Mouse (Mus musculus) B cell, adult 67 days (primary cell): Measurements from ENCODE around the gene Birc5. TPM values are rescaled to one million over a fixed set of nuclear protein-coding genes. Genes with fewer than 3 reads are reported as not detected.

Source experiments
- total RNA-seq, 2 experiments: library from RNA; stranded (reverse); gene quantifications; 4 replicates each; pipeline ENCODE4 v1.2.4; 2023

Birc5 gene
- 1 to 10 TPM; 2.3 to 5.2 TPM for total RNA-seq

DNA sequence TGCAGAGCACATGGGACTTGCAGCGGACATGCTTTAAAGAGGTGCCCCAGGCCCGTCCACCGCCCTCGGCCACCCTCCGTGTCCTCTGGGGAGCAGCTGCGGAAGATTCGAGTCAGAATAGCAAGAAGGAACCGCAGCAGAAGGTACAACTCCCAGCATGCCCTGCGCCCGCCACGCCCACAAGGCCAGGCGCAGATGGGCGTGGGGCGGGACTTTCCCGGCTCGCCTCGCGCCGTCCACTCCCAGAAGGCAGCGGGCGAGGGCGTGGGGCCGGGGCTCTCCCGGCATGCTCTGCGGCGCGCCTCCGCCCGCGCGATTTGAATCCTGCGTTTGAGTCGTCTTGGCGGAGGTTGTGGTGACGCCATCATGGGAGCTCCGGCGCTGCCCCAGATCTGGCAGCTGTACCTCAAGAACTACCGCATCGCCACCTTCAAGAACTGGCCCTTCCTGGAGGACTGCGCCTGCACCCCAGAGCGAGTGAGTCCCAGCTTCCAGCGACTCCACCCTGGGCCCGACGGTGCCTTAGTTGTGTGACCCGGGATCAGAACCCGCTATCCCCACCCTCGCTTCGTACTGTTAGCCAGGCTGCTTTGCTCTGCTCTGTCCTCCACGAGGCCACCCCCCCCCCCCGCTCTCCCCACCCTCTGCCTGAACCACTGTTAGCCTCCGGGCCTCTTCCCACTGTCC, at the start of gene Birc5:
TSS of gene Birc5 (plus strand) at position 267 of the 687 bp plus-strand sequence.

DNA sequence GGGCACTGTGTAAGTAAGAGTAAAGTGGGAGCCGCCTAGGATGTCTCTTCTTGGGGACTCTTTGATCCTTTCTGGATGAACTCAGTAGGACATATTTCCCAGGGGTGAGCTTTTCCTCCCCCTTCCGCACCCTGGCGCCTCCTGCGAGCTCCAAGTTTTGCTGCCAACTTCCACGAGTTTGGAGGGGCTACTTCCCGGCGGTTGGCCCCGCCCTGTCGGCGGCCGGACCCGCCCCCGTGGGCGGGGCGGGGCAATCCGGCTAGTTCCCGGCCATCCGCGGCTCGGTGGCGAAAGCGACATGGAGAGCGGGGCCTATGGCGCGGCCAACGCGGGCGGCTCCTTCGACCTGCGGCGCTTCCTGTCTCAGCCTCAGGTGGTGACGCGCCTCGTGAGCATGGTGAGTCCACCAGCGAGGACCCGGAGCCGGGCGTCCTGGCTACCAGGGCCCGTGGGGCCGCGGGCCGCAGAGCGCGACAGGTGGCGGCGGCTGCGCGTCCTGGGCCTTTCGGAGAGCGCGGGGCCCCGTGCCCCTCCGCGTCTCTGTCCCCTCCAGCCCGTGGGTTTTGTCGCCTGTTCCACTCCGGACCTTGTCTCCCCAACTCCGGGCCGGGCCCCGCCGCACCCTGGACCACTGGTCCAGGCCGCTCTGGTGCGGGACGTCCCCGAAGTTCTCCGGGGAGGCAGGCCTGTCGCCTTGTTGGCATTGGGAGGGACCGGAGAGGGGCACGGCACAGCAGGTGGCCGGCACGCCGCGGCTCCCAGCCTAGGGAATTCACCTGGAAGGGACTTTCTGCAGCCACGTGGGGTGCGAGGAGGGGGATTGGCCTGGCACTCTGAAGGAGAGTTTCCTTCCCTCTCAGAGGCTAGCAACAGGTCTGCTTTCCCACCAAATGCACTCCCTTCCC, 39.4 kb upstream of the Birc5 start, which contains the start of the genes Gm20708 and Syngr2:
TSS of gene Gm20708 (plus strand) at position 262 of the 905 bp plus-strand sequence.
TSS of gene Syngr2 (plus strand) at position 262 of the 905 bp plus-strand sequence.

DNA sequence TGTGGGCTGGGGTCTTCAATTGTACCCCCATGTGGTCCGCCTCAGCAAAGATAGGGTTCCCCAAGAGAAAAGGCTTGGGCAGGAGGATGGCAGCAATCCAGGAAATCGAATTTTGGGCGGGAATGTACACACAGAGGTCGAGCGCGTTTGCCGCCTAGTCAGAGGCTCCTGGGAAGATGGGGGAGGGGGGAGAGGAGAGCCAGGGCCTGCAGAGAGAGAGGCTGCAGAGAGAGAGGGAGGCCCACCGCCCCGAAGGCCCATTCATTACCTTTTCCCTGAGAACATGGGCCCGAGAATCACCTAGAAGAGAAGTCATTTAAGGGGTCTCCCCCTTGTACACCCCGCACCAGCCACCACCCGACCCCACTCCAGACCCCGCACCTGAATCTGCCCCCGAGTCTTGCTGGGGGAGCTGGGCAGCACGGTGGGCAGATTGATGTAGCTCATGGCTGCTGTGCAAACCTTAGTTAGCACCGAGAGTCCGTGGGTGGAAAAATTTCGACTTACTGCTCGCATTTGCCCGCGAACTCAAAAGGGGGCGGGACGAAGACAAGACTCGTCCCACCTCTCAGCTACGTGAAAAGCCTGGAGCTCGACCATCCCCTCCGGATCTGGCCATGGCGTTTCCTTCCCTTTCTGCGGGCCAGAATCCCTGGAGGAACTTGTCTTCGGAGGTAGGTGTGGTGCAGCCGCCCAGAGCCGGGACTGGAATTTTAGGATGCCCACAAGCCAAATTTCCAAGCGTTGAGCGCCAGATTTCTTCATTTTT, 23.5 kb upstream of the Birc5 start, which contains the start of the genes Afmid and Tk1:
TSS of gene Afmid (plus strand) at position 592 of the 769 bp plus-strand sequence.
TSS of gene Tk1 (minus strand) at position 760 of the 769 bp plus-strand sequence.

GRCm38 (mm10) chr11:117860601-117861000, 11.6 kb downstream of the Birc5 start, which contains the start of gene Tmem235:
Gene Tmem235 (plus strand): TSS chr11:117860752.

DNA sequence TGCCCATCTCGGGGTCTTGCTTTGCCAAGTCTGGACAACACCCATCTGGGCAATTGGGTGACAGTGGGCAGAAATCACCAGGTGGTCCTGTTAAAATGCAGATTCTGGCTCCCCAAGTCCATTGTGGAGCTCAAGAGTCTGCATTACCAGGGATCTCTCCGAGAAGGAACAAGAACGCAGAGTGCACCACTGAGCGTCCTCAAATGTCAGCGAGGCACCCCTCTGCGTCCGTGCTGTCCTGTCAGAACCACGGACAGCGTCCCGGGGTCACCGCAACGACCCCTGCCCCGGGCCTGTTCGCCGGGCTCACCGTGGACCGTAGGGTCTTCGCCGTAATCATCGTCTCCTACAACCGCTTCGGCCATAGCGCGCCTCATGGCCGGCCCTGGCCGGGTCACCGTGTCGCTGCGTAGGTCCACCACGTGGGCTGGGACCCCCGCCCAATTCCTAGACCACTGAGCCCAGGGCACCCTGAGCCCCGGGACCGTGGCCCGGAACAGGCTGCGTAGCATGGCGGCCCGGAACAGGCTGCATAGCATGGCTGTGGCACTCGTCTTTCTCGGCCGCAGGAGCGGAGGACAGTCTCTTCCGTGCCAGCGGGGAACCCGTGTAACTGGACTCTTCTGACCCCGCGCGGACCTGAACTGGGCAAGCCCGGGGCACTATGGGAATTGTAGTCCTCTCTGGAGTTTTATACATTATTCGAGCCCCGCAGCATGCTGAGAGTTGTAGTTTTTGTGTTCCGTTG, 24.0 kb downstream of the Birc5 start, which contains the start of gene Tha1:
TSS of gene Tha1 (minus strand) at position 621 of the 748 bp plus-strand sequence.

Other genes starting within 250 kb of the Birc5 start
- 10 to 100 TPM; 82.9 to 88.3 TPM for gene Tnrc6c, start 195.0 kb upstream of the Birc5 start, total RNA-seq
- 10 to 100 TPM; 71.7 to 72.1 TPM for gene Tmc8, start 67.2 kb upstream of the Birc5 start, total RNA-seq
- 100 to 1,000 TPM; 153 to 154 TPM for gene Tmc6, start 67.1 kb upstream of the Birc5 start, total RNA-seq
- 1 to 10 TPM; 3.2 to 4.5 TPM for gene 6030468B19Rik, start 51.6 kb upstream of the Birc5 start, total RNA-seq
- gene Gm20708, start 39.6 kb upstream of the Birc5 start, total RNA-seq: 10 to 100 TPM in 1 of 2 experiments, 1 to 10 TPM in 1; 9.6 to 14.9 TPM
- 100 to 1,000 TPM; 154 to 163 TPM for gene Syngr2, start 39.6 kb upstream of the Birc5 start, total RNA-seq
- gene Afmid, start 23.3 kb upstream of the Birc5 start, total RNA-seq: 10 to 100 TPM; 30.8 to 31.9 TPM
- 10 to 100 TPM; 37.2 to 67.4 TPM for gene Tk1, start 23.2 kb upstream of the Birc5 start, total RNA-seq
- not detected for gene Tmem235, start 11.5 kb downstream of the Birc5 start, total RNA-seq
- gene Tha1, start 24.2 kb downstream of the Birc5 start, total RNA-seq: 1 to 10 TPM; 2.6 to 2.7 TPM
- 10 to 100 TPM; 22.8 to 35.7 TPM for gene Socs3, start 120.8 kb downstream of the Birc5 start, total RNA-seq
- gene Pgs1, start 137.0 kb downstream of the Birc5 start, total RNA-seq: 10 to 100 TPM; 46.2 to 48.8 TPM